Mouse (Mus musculus) ES-Bruce4 (cell line): ENCODE data around the gene Sept5.

Experiments used
- CTCF ChIP-seq: IDR thresholded peaks from one replicate; pipeline ENCODE4 v1.8.1; 2011; ENCODE audit warnings: low read depth, low read length
- EP300 ChIP-seq: IDR thresholded peaks from 2 replicates; pipeline ENCODE4 v1.6.1; 2011; ENCODE audit warnings: low read depth, low read length; ENCODE audit not compliant: insufficient read depth

GRCm38 (mm10) chr16:18620601-18621361, 9.0 kb downstream of the Sept5 start:
- no peak for TF ChIP-seq EP300
- no peak for TF ChIP-seq CTCF
